Mouse (Mus musculus): ENCODE results near the gene Nfatc3.

DNA sequence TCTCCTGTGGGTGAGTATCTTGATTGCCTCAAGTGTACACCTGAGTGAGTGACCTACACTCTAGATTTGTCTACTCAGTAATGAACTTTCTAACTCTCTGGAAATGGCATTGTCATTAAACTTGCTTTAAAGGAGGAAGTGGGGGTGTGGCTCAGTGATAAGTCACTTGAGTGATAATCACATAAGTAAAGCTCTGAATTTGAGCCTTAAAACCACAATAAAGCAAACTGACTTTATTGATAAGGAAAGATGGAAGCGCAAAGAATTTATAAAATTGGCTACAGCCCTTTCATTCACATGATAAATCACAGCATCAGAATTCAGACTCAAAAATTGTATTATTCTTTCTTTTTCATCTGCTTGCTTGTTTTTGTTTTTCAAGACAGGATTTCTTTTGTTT is 98.8 kb downstream of the Nfatc3 start:
- TF ChIP-seq HCFC1 (IDR thresholded peaks at IDR 0.05; ENCODE audit: borderline replicate concordance, insufficient read depth, low read length) (no peak), ZC3H11A (IDR thresholded peaks at IDR 0.05; ENCODE audit: borderline replicate concordance, low read depth, low read length) (no peak), MAFK (IDR thresholded peaks at IDR 0.05; ENCODE audit: insufficient read depth, low read depth, low read length) (no peak)
